Mouse (Mus musculus): ENCODE results near the gene Nxpe5. TPM values are rescaled to one million over a fixed set of nuclear protein-coding genes. Genes with fewer than 3 reads are reported as not detected.

Gene Nxpe5
- not detected for polyA plus RNA-seq (2012; fragmentation: generic; extraction: Trizol)
- long read RNA-seq, experiment 1 = 0 reads
- long read RNA-seq, experiment 2 = 0 reads

GRCm38 (mm10) chr5:138225700-138226099 is at the start of gene Nxpe5:
Gene Nxpe5, plus strand, starts transcription at chr5:138225898.
- no peak for TF ChIP-seq MAX (IDR thresholded peaks at IDR 0.05)
- no peak for TF ChIP-seq MYOG (IDR thresholded peaks at IDR 0.05; ENCODE audit: control insufficient read depth, extremely low read depth, insufficient read length)
- no peak for TF ChIP-seq FOSL1 (IDR thresholded peaks at IDR 0.05; ENCODE audit: insufficient read depth, low read length, poor library complexity, severe bottlenecking)
- Histone ChIP-seq H3K36me3 (ENCODE audit: control insufficient read depth, insufficient read depth) (no peaks in the 10 kb centered on the region), H3K79me3 (ENCODE audit: low read depth) (no peaks in the 10 kb centered on the region), H3K79me2 (ENCODE audit: control insufficient read depth, insufficient read depth) (no peaks in the 10 kb centered on the region), H3K4me3 (ENCODE audit: insufficient read depth, poor library complexity, severe bottlenecking) (no peak within 1 kb of the TSS), H3K27me3 (ENCODE audit: control insufficient read depth, insufficient read depth, insufficient read length) (no peaks in the 10 kb centered on the region), H3ac (ENCODE audit: control insufficient read depth, insufficient read length, low read depth) (no peak within 1 kb of the TSS)

- Histone ChIP-seq H3K4me3 (ENCODE audit: insufficient read depth, poor library complexity, severe bottlenecking) (peak within 1 kb of the TSS; percentile 80), H3ac (ENCODE audit: control insufficient read depth, insufficient read length, low read depth) (peak within 1 kb of the TSS; percentile 99), H3K27me3 (ENCODE audit: control insufficient read depth, insufficient read depth, insufficient read length) (no peaks in the 10 kb centered on the region), H3K79me2 (ENCODE audit: control insufficient read depth, insufficient read depth) (peaks cover 21% of the 10 kb centered on the region), H3K79me3 (ENCODE audit: low read depth) (peaks cover 7% of the 10 kb centered on the region), H3K36me3 (ENCODE audit: control insufficient read depth, insufficient read depth) (peaks cover 4% of the 10 kb centered on the region)
- TF ChIP-seq FOSL1 (IDR thresholded peaks at IDR 0.05; ENCODE audit: insufficient read depth, low read length, poor library complexity, severe bottlenecking) (no peak), MYOD1 (IDR thresholded peaks at IDR 0.05; ENCODE audit: control insufficient read depth, insufficient read length, low read depth) (no peak), MYOG (IDR thresholded peaks at IDR 0.05; ENCODE audit: control insufficient read depth, extremely low read depth, insufficient read length) (no peak), USF1 (IDR thresholded peaks at IDR 0.05; ENCODE audit: low read depth) (peak; percentile 13), CEBPB (IDR thresholded peaks at IDR 0.05; ENCODE audit: low read depth) (no peak)
Observed at GRCm38 (mm10) chr5:138186950-138187638, 38.6 kb upstream of the Nxpe5 start, which contains the start of the genes Taf6 and Cnpy4. Gene Taf6, minus strand, starts transcription at chr5:138187451. Gene Cnpy4, plus strand, starts transcription at chr5:138187485.

GRCm38 (mm10) chr5:138187661-138188306 is 37.9 kb upstream of the Nxpe5 start:
- peaks cover 7% of the 10 kb centered on the region for H3K79me3 ChIP-seq (ENCODE audit: low read depth)
- TF ChIP-seq CTCF (IDR thresholded peaks at IDR 0.05; ENCODE audit: control insufficient read depth, insufficient read depth, insufficient read length) = no peak
- no peak for TF ChIP-seq MAX (IDR thresholded peaks at IDR 0.05)
- TF ChIP-seq CEBPB (IDR thresholded peaks at IDR 0.05; ENCODE audit: low read depth) = no peak
- TF ChIP-seq MYOG (IDR thresholded peaks at IDR 0.05; ENCODE audit: control insufficient read depth, extremely low read depth, insufficient read length) = no peak
- no peak for TF ChIP-seq MYOD1 (IDR thresholded peaks at IDR 0.05; ENCODE audit: control insufficient read depth, insufficient read length, low read depth)
- no peak for TF ChIP-seq USF1 (IDR thresholded peaks at IDR 0.05; ENCODE audit: low read depth)
- TF ChIP-seq FOSL1 (IDR thresholded peaks at IDR 0.05; ENCODE audit: insufficient read depth, low read length, poor library complexity, severe bottlenecking) = no peak
- no peaks in the 10 kb centered on the region for H3K27me3 ChIP-seq (ENCODE audit: control insufficient read depth, insufficient read depth, insufficient read length)
- H3K4me3 ChIP-seq (ENCODE audit: insufficient read depth, poor library complexity, severe bottlenecking) = peak overlapping the region; percentile 80
- H3K79me2 ChIP-seq (ENCODE audit: control insufficient read depth, insufficient read depth) = peaks cover 21% of the 10 kb centered on the region
- H3ac ChIP-seq (ENCODE audit: control insufficient read depth, insufficient read length, low read depth) = peak overlapping the region; percentile 99
- H3K36me3 ChIP-seq (ENCODE audit: control insufficient read depth, insufficient read depth) = peaks cover 6% of the 10 kb centered on the region

GRCm38 (mm10) chr5:138193771-138194727 is 31.6 kb upstream of the Nxpe5 start, which contains the start of gene Mblac1:
Gene Mblac1, plus strand, starts transcription at chr5:138194314.
- peak; percentile 35 for TF ChIP-seq MAX (IDR thresholded peaks at IDR 0.05)
- no peak for TF ChIP-seq MYOD1 (IDR thresholded peaks at IDR 0.05; ENCODE audit: control insufficient read depth, insufficient read length, low read depth)
- no peaks in the 10 kb centered on the region for H3K79me3 ChIP-seq (ENCODE audit: low read depth)
- no peaks in the 10 kb centered on the region for H3K79me2 ChIP-seq (ENCODE audit: control insufficient read depth, insufficient read depth)
- H3K36me3 ChIP-seq (ENCODE audit: control insufficient read depth, insufficient read depth) = peaks cover 14% of the 10 kb centered on the region
- H3ac ChIP-seq (ENCODE audit: control insufficient read depth, insufficient read length, low read depth) = peak within 1 kb of the TSS; percentile 92
- peak within 1 kb of the TSS; percentile 26 for H3K4me3 ChIP-seq (ENCODE audit: insufficient read depth, poor library complexity, severe bottlenecking)
- no peaks in the 10 kb centered on the region for H3K27me3 ChIP-seq (ENCODE audit: control insufficient read depth, insufficient read depth, insufficient read length)

- Histone ChIP-seq H3ac (ENCODE audit: control insufficient read depth, insufficient read length, low read depth) (peak overlapping the region; percentile 92), H3K36me3 (ENCODE audit: control insufficient read depth, insufficient read depth) (peaks cover 14% of the 10 kb centered on the region), H3K79me3 (ENCODE audit: low read depth) (no peaks in the 10 kb centered on the region), H3K79me2 (ENCODE audit: control insufficient read depth, insufficient read depth) (no peaks in the 10 kb centered on the region), H3K4me3 (ENCODE audit: insufficient read depth, poor library complexity, severe bottlenecking) (peak overlapping the region; percentile 26), H3K27me3 (ENCODE audit: control insufficient read depth, insufficient read depth, insufficient read length) (no peaks in the 10 kb centered on the region)
- no peak for TF ChIP-seq MAX (IDR thresholded peaks at IDR 0.05)
- TF ChIP-seq FOSL1 (IDR thresholded peaks at IDR 0.05; ENCODE audit: insufficient read depth, low read length, poor library complexity, severe bottlenecking) = no peak
- no peak for TF ChIP-seq USF1 (IDR thresholded peaks at IDR 0.05; ENCODE audit: low read depth)
- TF ChIP-seq MYOG (IDR thresholded peaks at IDR 0.05; ENCODE audit: control insufficient read depth, extremely low read depth, insufficient read length) = no peak
- TF ChIP-seq CTCF (IDR thresholded peaks at IDR 0.05; ENCODE audit: control insufficient read depth, insufficient read depth, insufficient read length) = no peak
- no peak for TF ChIP-seq CEBPB (IDR thresholded peaks at IDR 0.05; ENCODE audit: low read depth)
- no peak for TF ChIP-seq MYOD1 (IDR thresholded peaks at IDR 0.05; ENCODE audit: control insufficient read depth, insufficient read length, low read depth)
Observed at GRCm38 (mm10) chr5:138194755-138195345, 30.8 kb upstream of the Nxpe5 start.
